Mouse (Mus musculus) kidney, postnatal 0 days (tissue): Measurements from ENCODE around the gene Hdac10. TPM values are rescaled to one million over a fixed set of nuclear protein-coding genes. Genes with fewer than 3 reads are reported as not detected.
A peak's percentile ranks its signal among the peaks of the same experiment; 100 is the strongest.

Experiments used
- ATAC-seq: fragments of 200-750 bp; cut with Nextera tagmentation; replicated peaks from 2 replicates; pipeline ENCODE4 v1.8.0; 2017; ENCODE audit warnings: low read depth, moderate number of reproducible peaks, moderate TSS enrichment, moderate library complexity; ENCODE audit not compliant: low FRiP score
- DNase-seq: peaks from one replicate; pipeline ENCODE4 v3.0.0-alpha.2; 2016; ENCODE audit warnings: low spot score
- H3K27ac ChIP-seq: fragments of 300-500 bp; sonication (generic); 2 replicates; pipeline ENCODE4 v1.5.1; 2014; ENCODE audit warnings: mild to moderate bottlenecking
- H3K27me3 ChIP-seq: fragments of 300-500 bp; sonication (generic); 2 replicates; pipeline ENCODE4 v1.6.1; 2014; ENCODE audit warnings: low read length, mixed read lengths; ENCODE audit not compliant: insufficient read depth
- H3K36me3 ChIP-seq: fragments of 300-500 bp; sonication (generic); 2 replicates; pipeline ENCODE4 v1.6.1; 2014; ENCODE audit warnings: low read length, mixed read lengths; ENCODE audit not compliant: insufficient read depth
- H3K4me1 ChIP-seq: fragments of 300-500 bp; sonication (generic); replicated peaks from 2 replicates; pipeline ENCODE4 v1.6.1; 2014; ENCODE audit warnings: antibody characterized with exemption, low read length, mixed read lengths; ENCODE audit not compliant: insufficient read depth
- H3K4me2 ChIP-seq: fragments of 300-500 bp; sonication (generic); 2 replicates; pipeline ENCODE4 v1.6.1; 2014; ENCODE audit warnings: mild to moderate bottlenecking, low read length, moderate library complexity, mixed read lengths
- H3K4me3 ChIP-seq: fragments of 300-500 bp; sonication (generic); replicated peaks from 2 replicates; pipeline ENCODE4 v1.5.1; 2014; ENCODE audit warnings: low read depth, low read length
- H3K9ac ChIP-seq: fragments of 300-500 bp; sonication (generic); 2 replicates; pipeline ENCODE4 v1.6.1; 2014; ENCODE audit warnings: low read depth, low read length
- H3K9me3 ChIP-seq: fragments of 300-500 bp; sonication (generic); replicated peaks from 2 replicates; pipeline ENCODE4 v1.6.1; 2016; ENCODE audit warnings: low read length, inconsistent platforms, mixed read lengths
- CTCF ChIP-seq: IDR thresholded peaks from 2 replicates; pipeline ENCODE4 v1.5.1; 2016; ENCODE audit warnings: antibody characterized with exemption, low read depth, mild to moderate bottlenecking, moderate library complexity
- WGBS: fragments of 180-500 bp; shearing (Covaris S2); extraction: QIAGEN DNeasy Blood & Tissue Kit; methylation state at CpG from one replicate; pipeline ENCODE4 v1.1.7; 2014; 5-methylcytosine and 5-hydroxymethylcytosine counted together
- polyA plus RNA-seq: library from polyadenylated mRNA; unstranded; fragments of >200 nt; fragmentation: Nextera tagmentation; extraction: Ambion mirVana; gene quantifications from 2 replicates; pipeline ENCODE4 v1.2.1, GENCODE M21; 2015

Gene Hdac10
- polyA plus RNA-seq, 1 experiment from 2014 or later, result 13.2 TPM

- H3K4me2 ChIP-seq, result peak overlapping the region; percentile 21; the same call in 1 of the 2 replicates
These were observed 40.4 kb upstream of the Hdac10 start for GRCm38 (mm10) chr15:89168922-89169321.

GRCm38 (mm10) chr15:89165478-89165877 is 37.0 kb upstream of the Hdac10 start:
- no peak overlapping the region for H3K4me3 ChIP-seq
- no peak overlapping the region for H3K9ac ChIP-seq
- no peak overlapping the region for H3K4me2 ChIP-seq
- H3K4me1 ChIP-seq, result peaks cover 18% of the 10 kb centered on the region
- no peaks in the 10 kb centered on the region for H3K27me3 ChIP-seq
- H3K27ac ChIP-seq, result no peak overlapping the region
- H3K9me3 ChIP-seq, result no peaks in the 10 kb centered on the region
- no peak for DNase-seq
- peaks cover 78% of the 10 kb centered on the region for H3K36me3 ChIP-seq
- TF ChIP-seq CTCF, result no peak
- ATAC-seq, result no peak
- WGBS, result 93% methylated on average over 12 of the region's 12 CpGs

More at GRCm38 (mm10) chr15:89168922-89169321, 40.4 kb upstream of the Hdac10 start:
- H3K9ac ChIP-seq, result no peak overlapping the region
- no peak overlapping the region for H3K4me3 ChIP-seq
- peaks cover 43% of the 10 kb centered on the region for H3K4me1 ChIP-seq
- peaks cover 44% of the 10 kb centered on the region for H3K36me3 ChIP-seq
- 36% methylated on average over 10 of the region's 10 CpGs for whole genome bisulfite sequencing
- H3K27me3 ChIP-seq, result no peaks in the 10 kb centered on the region
- no peak for TF ChIP-seq CTCF
- H3K9me3 ChIP-seq, result no peaks in the 10 kb centered on the region
- H3K27ac ChIP-seq, result peak overlapping the region; percentile 42
- DNase-seq, result no peak
- no peak for ATAC-seq

GRCm38 (mm10) chr15:89161397-89161796 is 32.9 kb upstream of the Hdac10 start:
- TF ChIP-seq CTCF, result no peak
- Histone ChIP-seq H3K27me3 (no peaks in the 10 kb centered on the region), H3K4me3 (no peak overlapping the region), H3K27ac (peak overlapping the region; percentile 31; the same call in 1 of the 2 replicates), H3K4me1 (no peaks in the 10 kb centered on the region), H3K36me3 (peaks cover 96% of the 10 kb centered on the region), H3K9ac (no peak overlapping the region), H3K9me3 (no peaks in the 10 kb centered on the region), H3K4me2 (no peak overlapping the region)
- ATAC-seq (peak; percentile 57), DNase-seq (no peak)
- WGBS, result 69% methylated on average over 9 of the region's 9 CpGs

- 93% methylated on average over 16 of the region's 16 CpGs for WGBS
- Histone ChIP-seq H3K4me2 (no peak overlapping the region), H3K27me3 (no peaks in the 10 kb centered on the region), H3K27ac (no peak overlapping the region), H3K36me3 (peaks cover 87% of the 10 kb centered on the region), H3K4me3 (no peak overlapping the region), H3K9ac (no peak overlapping the region), H3K4me1 (no peaks in the 10 kb centered on the region), H3K9me3 (no peaks in the 10 kb centered on the region)
- no peak for TF ChIP-seq CTCF
- DNase-seq, result no peak
- ATAC-seq, result no peak
These were observed 30.0 kb upstream of the Hdac10 start for GRCm38 (mm10) chr15:89158516-89158915.

GRCm38 (mm10) chr15:89157954-89158353 is 29.5 kb upstream of the Hdac10 start:
- Histone ChIP-seq H3K27ac (no peak overlapping the region), H3K36me3 (peaks cover 82% of the 10 kb centered on the region), H3K27me3 (no peaks in the 10 kb centered on the region), H3K9me3 (no peaks in the 10 kb centered on the region), H3K4me3 (no peak overlapping the region), H3K4me1 (no peaks in the 10 kb centered on the region), H3K4me2 (no peak overlapping the region), H3K9ac (no peak overlapping the region)
- WGBS, result 57% methylated on average over 7 of the region's 7 CpGs
- no peak for ATAC-seq
- peak; percentile 88 for DNase-seq
- peak; percentile 91 for TF ChIP-seq CTCF

- peaks cover 28% of the 10 kb centered on the region for H3K36me3 ChIP-seq
- DNase-seq, result no peak
- H3K4me2 ChIP-seq, result no peak overlapping the region
- no peak for ATAC-seq
- peaks cover 5% of the 10 kb centered on the region; the same call in 1 of the 2 replicates for H3K27me3 ChIP-seq
- H3K9me3 ChIP-seq, result no peaks in the 10 kb centered on the region
- TF ChIP-seq CTCF, result no peak
- peaks cover 20% of the 10 kb centered on the region for H3K4me1 ChIP-seq
- H3K4me3 ChIP-seq, result no peak overlapping the region
- H3K9ac ChIP-seq, result no peak overlapping the region
- H3K27ac ChIP-seq, result no peak overlapping the region
These were observed 23.8 kb upstream of the Hdac10 start for GRCm38 (mm10) chr15:89152312-89152711.

- ATAC-seq (no peak), DNase-seq (peak; percentile 61)
- H3K9me3 ChIP-seq, result no peaks in the 10 kb centered on the region
- peaks cover 28% of the 10 kb centered on the region for H3K4me1 ChIP-seq
- no peak for TF ChIP-seq CTCF
- H3K4me3 ChIP-seq, result peak overlapping the region; percentile 47
- H3K27me3 ChIP-seq, result peaks cover 5% of the 10 kb centered on the region; the same call in 1 of the 2 replicates
- peak overlapping the region; percentile 89 for H3K4me2 ChIP-seq
- peaks cover 5% of the 10 kb centered on the region; the same call in 1 of the 2 replicates for H3K36me3 ChIP-seq
- 2% methylated on average over 13 of the region's 13 CpGs for WGBS
- peak overlapping the region; percentile 64 for H3K9ac ChIP-seq
- no peak overlapping the region for H3K27ac ChIP-seq
These were observed 21.5 kb upstream of the Hdac10 start for GRCm38 (mm10) chr15:89150041-89150390.
